Mouse (Mus musculus) midbrain, embryonic 15.5 days (tissue): ENCODE results near the gene Irf2bp1. TPM values are rescaled to one million over a fixed set of nuclear protein-coding genes. Genes with fewer than 3 reads are reported as not detected.

ENCODE experiments used
- ATAC-seq: fragments of 200-750 bp; cut with Nextera tagmentation; replicated peaks from 2 replicates; pipeline ENCODE4 v1.8.0; 2017; ENCODE audit warnings: moderate TSS enrichment
- H3K27ac ChIP-seq: fragments of 300-500 bp; sonication (generic); 2 replicates; pipeline ENCODE4 v1.5.1; 2015; ENCODE audit warnings: mild to moderate bottlenecking, inconsistent platforms
- H3K27me3 ChIP-seq: fragments of 300-500 bp; sonication (generic); replicated peaks from 2 replicates; pipeline ENCODE4 v1.6.1; 2015; ENCODE audit warnings: inconsistent platforms
- H3K36me3 ChIP-seq: fragments of 300-500 bp; sonication (generic); replicated peaks from 2 replicates; pipeline ENCODE4 v1.6.1; 2015; ENCODE audit warnings: inconsistent platforms
- H3K4me1 ChIP-seq: fragments of 300-500 bp; sonication (generic); 2 replicates; pipeline ENCODE4 v1.6.1; 2015; ENCODE audit warnings: inconsistent platforms
- H3K4me2 ChIP-seq: fragments of 300-500 bp; sonication (generic); 2 replicates; pipeline ENCODE4 v1.6.1; 2015; ENCODE audit warnings: inconsistent platforms, mild to moderate bottlenecking, moderate library complexity
- H3K4me3 ChIP-seq: fragments of 300-500 bp; sonication (generic); 2 replicates; pipeline ENCODE4 v1.5.1; 2015; ENCODE audit warnings: mild to moderate bottlenecking, inconsistent platforms
- H3K9ac ChIP-seq: fragments of 300-500 bp; sonication (generic); 2 replicates; pipeline ENCODE4 v1.6.1; 2015; ENCODE audit warnings: mild to moderate bottlenecking, inconsistent platforms
- H3K9me3 ChIP-seq: fragments of 300-500 bp; sonication (generic); 2 replicates; pipeline ENCODE4 v1.6.1; 2016; ENCODE audit warnings: inconsistent platforms
- WGBS: fragments of 180-500 bp; shearing (Covaris S2); methylation state at CpG from one replicate; pipeline ENCODE4 v1.1.7; 2015; ENCODE audit warnings: mixed read lengths; 5-methylcytosine and 5-hydroxymethylcytosine counted together
- polyA plus RNA-seq: library from polyadenylated mRNA; unstranded; fragments of >200 nt; fragmentation: Nextera tagmentation; extraction: Ambion mirVana; gene quantifications from 2 replicates; pipeline ENCODE4 v1.2.1, GENCODE M21; 2015

Irf2bp1 gene
- polyA plus RNA-seq, 1 experiment from 2014 or later = 33.4 TPM

DNA sequence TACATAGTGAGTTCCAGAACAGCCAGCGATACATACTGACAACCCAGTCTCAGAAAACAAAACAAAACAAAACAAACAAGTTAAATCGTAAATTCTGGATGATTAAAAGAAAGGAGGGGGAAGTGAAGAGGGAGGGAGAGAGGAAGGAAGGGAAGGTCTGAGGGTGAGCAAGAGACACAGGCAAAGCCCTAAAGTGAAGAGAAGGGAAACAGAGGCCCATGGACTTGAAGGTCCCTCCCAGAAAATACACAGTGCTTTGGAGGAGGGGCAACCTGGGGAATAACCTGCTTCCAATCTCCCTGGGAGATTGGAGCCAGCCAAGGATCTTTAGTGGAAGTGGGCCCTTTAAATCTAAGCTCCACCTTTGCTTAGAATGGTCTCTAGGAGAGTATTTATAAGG, 16.7 kb upstream of the Irf2bp1 start, which contains the start of gene Nanos2:
Gene Nanos2 (plus strand): TSS at position 301 of the 400 bp plus-strand sequence.
- Histone ChIP-seq H3K36me3 (no peaks in the 10 kb centered on the region), H3K4me2 (no peak within 1 kb of the TSS), H3K9me3 (no peaks in the 10 kb centered on the region), H3K4me1 (peaks cover 14% of the 10 kb centered on the region), H3K27me3 (no peaks in the 10 kb centered on the region), H3K4me3 (no peak within 1 kb of the TSS), H3K9ac (no peak within 1 kb of the TSS), H3K27ac (no peak within 1 kb of the TSS)
- 73% methylated on average over 2 of the region's 2 CpGs for WGBS
- no peak for ATAC-seq

DNA sequence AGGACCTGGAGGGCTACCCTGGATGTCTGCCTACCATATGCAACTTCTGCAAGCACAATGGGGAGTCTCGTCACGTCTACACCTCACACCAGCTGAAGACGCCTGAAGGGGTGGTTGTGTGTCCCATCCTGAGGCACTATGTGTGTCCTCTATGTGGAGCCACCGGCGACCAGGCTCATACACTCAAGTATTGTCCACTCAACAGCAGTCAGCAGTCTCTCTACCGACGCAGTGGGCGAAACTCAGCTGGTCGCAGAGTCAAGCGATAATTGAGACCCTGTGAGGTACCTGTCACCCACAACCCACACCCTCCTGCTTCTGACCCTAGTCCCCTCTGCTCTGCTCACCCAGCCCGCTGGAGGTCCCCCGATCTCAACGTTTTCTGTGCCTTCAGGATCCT, 16.1 kb upstream of the Irf2bp1 start:
- ATAC-seq = no peak
- H3K4me2 ChIP-seq = no peak overlapping the region
- H3K9me3 ChIP-seq = no peaks in the 10 kb centered on the region
- H3K9ac ChIP-seq = no peak overlapping the region
- H3K4me1 ChIP-seq = peaks cover 20% of the 10 kb centered on the region
- no peaks in the 10 kb centered on the region for H3K36me3 ChIP-seq
- H3K4me3 ChIP-seq = no peak overlapping the region
- 79% methylated on average over 13 of the region's 13 CpGs for WGBS
- H3K27ac ChIP-seq = no peak overlapping the region
- no peaks in the 10 kb centered on the region for H3K27me3 ChIP-seq

DNA sequence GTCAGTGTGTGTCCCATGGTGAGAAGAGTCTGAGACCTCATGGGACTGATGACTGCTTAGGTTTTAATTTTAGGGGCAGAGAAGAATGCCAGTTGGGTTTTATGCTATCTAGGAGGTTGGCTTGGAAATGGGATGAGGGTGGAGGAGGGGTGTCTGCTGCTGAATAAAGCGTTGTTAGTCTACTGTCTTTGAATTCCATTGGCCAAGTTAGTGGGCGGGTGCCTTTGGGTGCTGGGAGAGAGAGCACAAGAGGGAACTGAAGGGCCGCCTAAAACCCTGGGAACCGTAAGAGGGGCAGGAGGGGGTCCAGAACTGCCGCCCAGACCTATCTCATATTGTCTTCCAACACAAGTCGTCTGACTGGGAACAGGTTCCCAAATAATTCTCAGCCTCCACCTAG, 15.1 kb upstream of the Irf2bp1 start:
- Histone ChIP-seq H3K27me3 (no peaks in the 10 kb centered on the region), H3K9ac (no peak overlapping the region), H3K4me2 (no peak overlapping the region), H3K4me1 (peaks cover 31% of the 10 kb centered on the region), H3K27ac (no peak overlapping the region), H3K4me3 (no peak overlapping the region), H3K36me3 (no peaks in the 10 kb centered on the region), H3K9me3 (no peaks in the 10 kb centered on the region)
- 78% methylated on average over 6 of the region's 6 CpGs for WGBS
- ATAC-seq = no peak

DNA sequence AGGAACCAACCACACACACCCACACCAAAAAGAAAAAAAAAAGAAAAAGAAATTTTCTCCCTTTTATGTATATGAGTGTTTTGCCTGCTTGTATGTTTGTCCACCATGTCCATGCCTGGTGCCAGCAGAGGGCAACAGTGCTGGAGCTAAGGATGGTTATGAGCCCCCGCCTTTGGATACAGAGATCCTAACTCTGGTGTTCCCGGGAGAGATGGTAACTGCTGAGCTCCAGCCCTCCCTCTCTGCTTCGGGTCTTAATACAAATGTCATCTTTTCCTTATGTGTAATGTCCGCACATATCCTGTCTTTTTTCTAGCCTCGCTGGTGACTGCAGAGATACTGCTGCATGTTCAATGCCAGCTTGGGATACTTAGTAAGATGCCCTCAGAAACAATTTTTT, 13.8 kb upstream of the Irf2bp1 start:
- H3K4me3 ChIP-seq = peak overlapping the region; percentile 61
- peak overlapping the region; percentile 21 for H3K9ac ChIP-seq
- no peaks in the 10 kb centered on the region for H3K36me3 ChIP-seq
- peak overlapping the region; percentile 91 for H3K4me2 ChIP-seq
- H3K9me3 ChIP-seq = no peaks in the 10 kb centered on the region
- WGBS = 5% methylated on average over 5 of the region's 5 CpGs
- peak; percentile 24; the same call in 1 of the 2 replicates for ATAC-seq
- H3K4me1 ChIP-seq = peaks cover 42% of the 10 kb centered on the region
- no peaks in the 10 kb centered on the region for H3K27me3 ChIP-seq
- H3K27ac ChIP-seq = peak overlapping the region; percentile 87

DNA sequence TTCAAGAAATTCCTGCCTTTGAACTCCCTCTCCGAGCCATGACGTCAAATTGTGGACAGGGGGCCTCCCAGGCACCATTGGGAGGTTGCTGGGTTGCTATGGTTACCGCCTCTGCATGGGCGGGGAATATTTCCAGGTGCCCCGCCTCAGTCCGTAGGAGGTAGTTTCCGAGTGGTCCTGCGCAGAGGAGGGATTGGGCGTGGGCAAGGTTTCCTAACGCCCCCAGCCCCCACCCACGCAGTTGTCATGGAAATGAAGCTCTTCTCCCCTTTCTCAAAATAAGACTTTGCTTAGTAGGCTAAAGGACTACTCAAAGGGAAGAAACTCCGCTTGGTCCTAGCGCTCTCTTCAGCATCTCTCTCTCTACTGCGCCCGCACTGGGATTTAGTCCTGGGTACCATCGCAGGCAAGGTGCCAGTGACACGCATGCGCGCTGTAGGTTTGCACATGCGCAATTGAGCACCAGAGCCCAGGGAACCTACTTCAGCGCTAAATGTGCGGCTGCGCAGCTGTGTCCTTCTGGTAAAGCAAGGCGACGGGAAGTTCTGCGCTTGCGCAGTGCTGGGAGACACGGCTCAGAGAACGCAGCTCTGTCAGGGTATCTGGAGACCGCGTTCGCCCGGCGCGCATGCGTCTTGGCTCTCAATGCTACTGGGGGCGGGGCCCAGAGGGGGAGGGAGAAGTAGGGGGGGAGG, 13.1 kb upstream of the Irf2bp1 start, which contains the start of gene Mypop:
Gene Mypop (plus strand): TSS at position 645 of the 695 bp plus-strand sequence.
- H3K9ac ChIP-seq = peak within 1 kb of the TSS; percentile 73
- under 1% methylated on average over 37 of the region's 37 CpGs for WGBS
- H3K4me2 ChIP-seq = peak within 1 kb of the TSS; percentile 91

DNA sequence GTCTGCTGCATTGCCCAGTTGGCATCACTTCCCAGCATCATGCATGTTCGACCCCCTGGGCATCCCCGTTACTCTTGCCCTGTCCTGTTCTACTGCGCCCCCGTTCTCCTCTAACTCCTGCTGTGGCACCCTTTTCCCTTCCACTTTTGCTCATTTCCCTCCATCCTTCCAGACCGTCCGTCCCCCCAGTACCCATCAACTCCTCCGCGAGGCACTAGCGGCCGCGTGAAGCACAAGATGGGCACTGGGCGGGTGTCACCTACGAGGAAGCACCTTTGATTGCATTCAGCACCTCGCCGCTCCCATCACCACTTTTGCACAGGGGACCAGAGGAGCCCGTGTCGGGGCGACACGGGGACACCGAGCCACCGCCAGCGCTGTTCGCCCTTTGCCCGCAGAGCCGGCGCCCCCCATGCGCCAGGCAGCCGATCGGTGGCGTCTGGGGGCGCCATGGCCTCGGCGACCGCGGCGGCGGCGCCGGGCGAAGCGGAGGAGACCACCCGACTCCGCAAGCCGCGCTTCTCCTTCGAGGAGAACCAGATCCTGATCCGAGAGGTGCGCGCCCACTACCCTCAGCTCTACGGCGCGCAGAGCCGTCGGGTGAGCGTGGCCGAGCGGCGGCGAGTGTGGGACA, 12.1 kb upstream of the Irf2bp1 start:
- H3K4me3 ChIP-seq = peak overlapping the region; percentile 61
- no peaks in the 10 kb centered on the region for H3K9me3 ChIP-seq
- H3K27ac ChIP-seq = peak overlapping the region; percentile 87
- H3K4me1 ChIP-seq = peaks cover 46% of the 10 kb centered on the region
- no peaks in the 10 kb centered on the region for H3K36me3 ChIP-seq
- peak; percentile 25; the same call in 1 of the 2 replicates for ATAC-seq
- H3K27me3 ChIP-seq = no peaks in the 10 kb centered on the region
- peak overlapping the region; percentile 73 for H3K9ac ChIP-seq
- under 1% methylated on average over 59 of the region's 59 CpGs for WGBS
- peak overlapping the region; percentile 91 for H3K4me2 ChIP-seq

More for the DNA sequence above, 13.1 kb upstream of the Irf2bp1 start, which contains the start of gene Mypop:
- no peaks in the 10 kb centered on the region for H3K36me3 ChIP-seq
- H3K4me1 ChIP-seq = peaks cover 46% of the 10 kb centered on the region
- H3K27ac ChIP-seq = peak within 1 kb of the TSS; percentile 87
- ATAC-seq = peak; percentile 93
- peak within 1 kb of the TSS; percentile 61 for H3K4me3 ChIP-seq
- H3K9me3 ChIP-seq = no peaks in the 10 kb centered on the region
- no peaks in the 10 kb centered on the region for H3K27me3 ChIP-seq

DNA sequence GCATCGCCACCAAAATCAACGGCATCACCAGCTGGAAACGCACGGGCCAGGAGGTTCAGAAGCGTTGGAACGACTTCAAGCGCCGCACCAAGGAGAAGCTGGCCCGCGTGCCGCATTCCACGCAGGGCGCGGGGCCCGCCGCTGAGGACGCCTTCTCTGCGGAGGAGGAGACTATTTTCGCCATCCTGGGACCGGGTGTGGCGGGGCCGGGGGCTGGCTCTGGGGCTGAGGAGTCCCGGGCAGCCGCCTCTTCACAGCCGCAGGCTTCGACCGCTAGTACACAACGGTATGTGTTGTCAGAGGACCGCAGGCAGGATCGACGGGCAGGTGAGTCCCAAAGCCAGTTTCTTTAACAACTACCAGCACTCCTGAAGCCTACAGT, 11.6 kb upstream of the Irf2bp1 start:
- no peak for ATAC-seq
- 4% methylated on average over 31 of the region's 31 CpGs for WGBS

DNA sequence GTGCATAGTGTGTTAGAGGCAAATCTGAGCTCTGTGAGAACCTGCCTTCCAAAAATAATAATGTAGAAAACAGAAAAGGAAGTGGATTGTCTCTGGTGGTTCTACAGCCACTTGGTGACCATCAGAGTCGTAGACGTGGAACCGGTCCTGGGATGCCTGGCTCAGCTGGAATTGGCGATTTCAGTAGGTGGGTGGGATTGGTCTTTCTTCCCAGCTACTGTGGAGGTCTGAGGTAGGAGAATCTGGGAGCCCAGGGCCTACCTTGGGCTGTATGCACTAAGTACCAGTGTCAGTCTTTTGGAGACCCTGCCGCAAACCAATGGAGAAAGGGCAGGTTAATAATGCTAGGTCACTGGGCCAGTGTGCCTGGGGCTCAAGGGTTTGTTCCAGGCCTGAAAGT, 10.8 kb upstream of the Irf2bp1 start:
- H3K9me3 ChIP-seq = no peaks in the 10 kb centered on the region
- ATAC-seq = no peak
- peak overlapping the region; percentile 61 for H3K4me3 ChIP-seq
- H3K9ac ChIP-seq = 0 out of 2 replicates have a peak overlapping the region, but pooled peaks have one; percentile 21
- peak overlapping the region; percentile 91 for H3K4me2 ChIP-seq
- no peaks in the 10 kb centered on the region for H3K27me3 ChIP-seq
- peaks cover 46% of the 10 kb centered on the region for H3K4me1 ChIP-seq
- 89% methylated on average over 5 of the region's 5 CpGs for WGBS
- H3K36me3 ChIP-seq = no peaks in the 10 kb centered on the region
- H3K27ac ChIP-seq = no peak overlapping the region

More for the DNA sequence above, 11.6 kb upstream of the Irf2bp1 start:
- no peaks in the 10 kb centered on the region for H3K27me3 ChIP-seq
- H3K4me1 ChIP-seq = peaks cover 46% of the 10 kb centered on the region
- peak overlapping the region; percentile 91 for H3K4me2 ChIP-seq
- H3K9me3 ChIP-seq = no peaks in the 10 kb centered on the region
- H3K27ac ChIP-seq = peak overlapping the region; percentile 87; the same call in 1 of the 2 replicates
- peak overlapping the region; percentile 61 for H3K4me3 ChIP-seq
- H3K9ac ChIP-seq = peak overlapping the region; percentile 73
- H3K36me3 ChIP-seq = no peaks in the 10 kb centered on the region

DNA sequence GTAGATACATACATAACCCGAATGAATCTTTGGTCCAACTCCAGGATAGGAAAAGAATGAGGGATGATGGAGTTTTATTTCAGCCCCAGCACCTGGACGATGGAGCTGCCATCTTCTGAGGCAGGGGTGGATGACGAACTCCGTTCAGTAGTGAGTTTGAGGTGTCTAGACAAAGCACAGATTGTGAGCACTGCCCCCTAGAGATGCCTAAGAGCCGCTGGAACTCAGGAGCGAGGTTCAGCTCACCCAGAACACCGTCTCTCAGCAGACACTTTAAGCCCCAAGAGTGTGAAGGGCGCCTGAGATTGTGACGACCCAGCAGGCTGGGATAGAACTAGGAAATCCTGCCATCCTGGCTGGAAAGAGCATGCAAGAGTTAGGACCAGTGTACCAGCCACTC, 5.0 kb upstream of the Irf2bp1 start:
- Histone ChIP-seq H3K4me2 (no peak overlapping the region), H3K27ac (no peak overlapping the region), H3K4me1 (peaks cover 30% of the 10 kb centered on the region), H3K27me3 (no peaks in the 10 kb centered on the region), H3K9ac (no peak overlapping the region), H3K9me3 (no peaks in the 10 kb centered on the region), H3K36me3 (no peaks in the 10 kb centered on the region), H3K4me3 (no peak overlapping the region)
- ATAC-seq = no peak
- WGBS = 30% methylated on average over 9 of the region's 9 CpGs

DNA sequence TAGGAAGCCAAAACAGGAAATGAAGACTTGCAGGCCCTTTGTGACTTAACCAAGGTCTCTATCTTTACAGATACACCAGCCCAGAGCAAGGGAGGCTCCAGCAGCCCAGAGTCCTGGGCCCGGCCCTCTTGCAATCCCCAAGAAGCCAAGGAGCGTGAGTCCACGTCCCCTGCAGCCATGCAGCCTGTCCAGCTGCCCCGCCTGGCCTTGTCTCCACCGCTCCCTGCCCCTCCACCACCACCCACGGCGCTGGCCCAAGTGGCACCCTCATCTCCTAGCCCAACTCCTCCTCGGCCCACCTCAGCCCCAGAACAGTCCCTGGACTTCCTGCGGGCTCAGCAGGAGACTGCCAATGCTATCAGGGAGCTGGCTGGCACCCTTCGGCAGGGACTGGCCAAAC, 3.4 kb upstream of the Irf2bp1 start:
- 52% methylated on average over 10 of the region's 10 CpGs for WGBS
- no peaks in the 10 kb centered on the region for H3K9me3 ChIP-seq
- peak overlapping the region; percentile 42 for H3K4me2 ChIP-seq
- H3K27ac ChIP-seq = no peak overlapping the region
- no peak for ATAC-seq
- no peaks in the 10 kb centered on the region for H3K27me3 ChIP-seq
- H3K9ac ChIP-seq = no peak overlapping the region
- peaks cover 3% of the 10 kb centered on the region; the same call in 1 of the 2 replicates for H3K36me3 ChIP-seq
- H3K4me3 ChIP-seq = peak overlapping the region; percentile 23
- peaks cover 26% of the 10 kb centered on the region for H3K4me1 ChIP-seq

DNA sequence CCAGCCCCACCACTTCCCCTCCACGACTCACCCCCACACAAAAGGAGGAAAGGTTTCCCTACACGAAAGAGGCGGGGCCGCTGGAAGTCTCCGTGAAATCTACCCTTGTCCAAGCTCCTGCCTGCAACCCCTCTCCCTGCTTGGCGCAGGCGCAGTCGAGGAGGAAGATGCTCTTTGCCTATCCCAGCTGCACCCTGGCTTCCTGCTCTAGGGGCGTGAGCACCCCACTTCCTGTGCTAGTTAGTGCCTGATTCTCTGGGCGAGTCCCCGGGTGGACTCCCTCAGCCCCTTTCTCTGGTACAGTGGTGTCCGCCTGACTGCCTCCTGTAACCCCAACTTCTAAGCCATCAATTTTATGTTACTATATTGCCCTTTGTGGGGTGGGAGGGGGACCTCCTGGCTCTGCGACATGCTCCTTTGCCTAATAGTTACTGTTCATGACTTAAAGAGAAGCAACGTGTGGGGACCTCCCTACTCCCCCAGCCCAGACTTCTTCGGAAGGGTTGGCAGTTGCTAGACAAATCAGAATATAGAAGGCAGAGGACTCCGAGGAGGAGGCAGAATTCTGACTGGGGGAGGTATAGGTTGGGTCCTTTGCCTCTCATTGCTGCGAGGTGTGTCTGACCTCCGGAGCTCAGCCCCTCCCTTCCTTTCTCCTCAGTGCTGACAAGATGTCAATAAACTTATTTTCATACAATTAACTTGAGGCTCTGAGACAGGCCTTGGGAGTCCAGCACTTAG, 2.6 kb upstream of the Irf2bp1 start:
- Histone ChIP-seq H3K4me1 (peaks cover 34% of the 10 kb centered on the region), H3K9ac (no peak overlapping the region), H3K4me3 (peak overlapping the region; percentile 23), H3K9me3 (no peaks in the 10 kb centered on the region), H3K27ac (peak overlapping the region; percentile 42; the same call in 1 of the 2 replicates), H3K4me2 (peak overlapping the region; percentile 42), H3K27me3 (no peaks in the 10 kb centered on the region), H3K36me3 (peaks cover 6% of the 10 kb centered on the region; the same call in 1 of the 2 replicates)
- WGBS = 47% methylated on average over 18 of the region's 18 CpGs
- no peak for ATAC-seq

DNA sequence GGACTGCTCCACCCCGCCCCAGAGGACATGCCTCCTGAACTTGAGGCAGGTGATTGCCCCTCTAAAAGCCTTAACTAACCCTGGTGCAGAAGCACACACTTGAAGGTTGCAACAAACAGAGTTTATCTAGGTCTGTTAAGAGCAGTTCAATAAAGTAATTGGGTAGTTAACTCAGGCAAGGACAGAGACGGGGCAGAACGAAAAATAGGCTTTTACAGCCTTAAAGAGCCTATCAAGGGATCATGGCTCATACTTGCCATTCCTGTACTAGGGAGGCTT, 2.1 kb upstream of the Irf2bp1 start:
- H3K27me3 ChIP-seq = no peaks in the 10 kb centered on the region
- 78% methylated on average over 3 of the region's 3 CpGs for WGBS
- peaks cover 6% of the 10 kb centered on the region; the same call in 1 of the 2 replicates for H3K36me3 ChIP-seq
- no peak overlapping the region for H3K4me3 ChIP-seq
- peaks cover 39% of the 10 kb centered on the region for H3K4me1 ChIP-seq
- no peaks in the 10 kb centered on the region for H3K9me3 ChIP-seq
- peak overlapping the region; percentile 42; the same call in 1 of the 2 replicates for H3K4me2 ChIP-seq
- ATAC-seq = no peak
- H3K27ac ChIP-seq = no peak overlapping the region
- H3K9ac ChIP-seq = no peak overlapping the region
